Mouse (Mus musculus) kidney, postnatal 36 days (tissue): ENCODE results near the gene Dnmt3b.
A peak's percentile ranks its signal among the peaks of the same experiment; 100 is the strongest.

ENCODE experiments used
- DNase-seq, 2 experiments: peaks; one replicate each; pipeline ENCODE4 v3.0.0; 2021 to 2022; ENCODE audit warnings: mixed read lengths in 2 of 2

Gene Dnmt3b

DNA sequence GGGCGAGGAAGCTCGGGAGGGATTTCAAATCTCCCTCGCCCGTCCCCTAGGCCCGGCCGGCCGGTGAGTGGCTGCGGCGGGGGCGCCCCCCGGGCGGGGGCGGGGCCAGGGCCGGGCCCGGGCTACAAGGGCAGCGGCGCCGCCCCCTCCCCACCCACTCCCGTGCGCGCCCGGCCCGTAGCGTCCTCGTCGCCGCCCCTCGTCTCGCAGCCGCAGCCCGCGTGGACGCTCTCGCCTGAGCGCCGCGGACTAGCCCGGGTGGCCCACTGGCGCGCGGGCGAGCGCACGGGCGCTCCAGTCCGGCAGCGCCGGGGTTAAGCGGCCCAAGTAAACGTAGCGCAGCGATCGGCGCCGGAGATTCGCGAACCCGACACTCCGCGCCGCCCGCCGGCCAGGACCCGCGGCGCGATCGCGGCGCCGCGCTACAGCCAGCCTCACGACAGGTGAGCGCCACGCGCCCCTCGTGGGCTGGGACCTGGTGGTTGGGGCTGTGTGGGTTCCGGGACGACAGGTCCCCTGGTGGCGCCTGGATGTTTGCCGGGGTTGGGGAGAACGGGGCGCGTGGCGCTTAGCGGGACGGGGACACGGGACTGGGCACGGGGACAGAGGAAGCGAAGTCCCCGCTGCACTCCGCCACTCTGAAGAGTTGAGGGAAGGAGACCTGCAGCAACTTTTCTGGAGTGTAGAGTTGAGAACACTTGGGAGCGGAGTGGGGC is at the start of gene Dnmt3b:
Gene Dnmt3b (plus strand): TSS at position 153 of the 716 bp plus-strand sequence.
- DNase-seq, result peak; percentile 60 to 84

DNA sequence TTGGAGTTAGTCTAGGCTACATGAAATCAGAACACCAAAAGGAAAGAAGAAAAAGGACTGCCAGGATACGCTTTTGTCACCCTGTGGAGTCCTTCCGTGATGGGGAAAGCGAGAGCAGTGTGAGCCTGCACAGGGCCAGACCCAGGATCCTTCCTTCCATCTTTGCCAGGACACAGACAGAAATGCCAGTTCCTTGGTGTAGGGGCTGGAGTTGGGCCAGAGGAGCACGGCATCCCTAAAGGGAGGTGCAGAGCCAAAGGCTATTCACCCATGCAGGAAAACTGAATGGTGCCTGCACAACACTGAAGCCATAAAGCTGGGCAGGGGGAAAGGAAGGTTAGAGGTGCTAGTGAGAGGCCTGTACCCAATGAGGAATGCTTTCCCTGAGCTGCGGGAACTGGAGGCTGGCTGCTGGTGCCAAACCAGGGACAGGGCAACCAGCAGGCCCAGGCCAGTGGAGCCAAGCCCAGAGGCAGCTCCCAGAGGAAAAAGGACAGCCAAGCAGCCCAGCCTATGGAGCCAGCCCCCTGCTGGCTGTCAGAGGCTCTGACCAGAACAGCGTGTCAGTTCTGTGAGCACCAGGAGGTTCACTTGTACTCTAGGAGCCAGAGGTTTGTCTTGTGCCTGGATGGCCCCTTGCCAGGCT is 49.1 kb upstream of the Dnmt3b start:
- DNase-seq, result peak; percentile 89

- DNase-seq, result peak; percentile 74 to 75
These were observed 48.3 kb upstream of the Dnmt3b start for GRCm38 (mm10) chr2:153600667-153601648.

- DNase-seq, result no peak
These were observed 45.5 kb upstream of the Dnmt3b start for GRCm38 (mm10) chr2:153603724-153604123.

GRCm38 (mm10) chr2:153606421-153606820 is 42.8 kb upstream of the Dnmt3b start:
- DNase-seq, result peak; percentile 43 to 82

- DNase-seq, result peak; percentile 76 to 85
These were observed 41.3 kb upstream of the Dnmt3b start for GRCm38 (mm10) chr2:153607870-153608515.

GRCm38 (mm10) chr2:153609058-153609457 is 40.2 kb upstream of the Dnmt3b start:
- DNase-seq, result peak; percentile 56 to 68

GRCm38 (mm10) chr2:153609548-153609947 is 39.7 kb upstream of the Dnmt3b start:
- DNase-seq, result peak; percentile 94 to 96

GRCm38 (mm10) chr2:153610426-153611240 is 38.6 kb upstream of the Dnmt3b start:
- peak in 1 of 2 experiments; percentile 32 for DNase-seq

DNA sequence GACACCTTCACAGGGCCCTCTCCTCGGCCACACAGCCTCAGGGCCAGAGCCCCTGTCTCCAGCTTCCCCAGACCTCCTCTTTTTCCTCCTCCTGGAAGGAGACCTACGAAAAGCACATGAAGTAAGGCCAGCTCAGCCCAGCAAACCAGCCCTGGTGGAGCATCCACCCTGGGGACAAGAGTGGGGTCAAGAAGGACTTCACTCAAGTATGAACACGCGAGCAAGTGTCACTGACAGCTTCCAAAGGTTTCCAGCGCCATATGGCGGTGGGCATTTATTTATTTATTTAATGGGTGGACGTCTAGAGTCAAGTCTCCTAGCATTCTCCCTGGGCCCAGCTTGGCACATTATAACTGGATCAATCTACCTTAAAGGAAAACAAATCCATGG is 38.0 kb upstream of the Dnmt3b start:
- DNase-seq, result no peak

- no peak for DNase-seq
These were observed 37.5 kb upstream of the Dnmt3b start for GRCm38 (mm10) chr2:153611743-153612142.

DNA sequence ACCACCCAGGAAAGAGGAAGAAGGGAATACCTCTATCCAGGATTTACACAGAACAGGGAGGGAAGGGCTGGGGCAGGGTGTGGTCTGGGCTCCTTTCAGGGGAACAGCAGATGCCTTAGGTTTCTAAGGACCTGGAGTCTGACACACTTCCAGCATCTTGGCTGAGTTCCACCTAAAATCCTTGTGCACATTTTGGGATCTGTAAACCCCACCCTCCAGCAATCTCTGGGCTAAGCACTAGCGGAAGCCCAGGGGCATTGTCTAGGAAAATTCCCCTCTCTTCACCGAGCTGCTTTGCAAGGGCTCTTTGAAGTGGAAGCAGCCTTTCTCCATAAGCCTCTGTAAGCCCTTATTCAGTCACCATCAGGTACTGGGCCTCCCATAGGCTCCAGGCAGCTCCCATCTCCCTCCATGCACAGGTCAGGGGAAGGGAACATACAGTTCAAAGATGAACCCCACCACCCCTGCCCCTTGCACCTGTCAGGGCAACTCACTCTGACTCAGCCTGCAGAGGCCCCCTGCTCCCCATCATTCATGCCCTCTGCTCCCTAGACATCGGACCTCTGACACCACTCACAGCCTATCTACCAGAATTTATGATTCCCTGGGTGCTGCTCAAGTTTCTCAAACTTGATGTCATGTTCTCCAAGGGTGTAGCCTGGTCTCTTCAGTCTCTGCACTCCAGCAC is 36.5 kb upstream of the Dnmt3b start:
- DNase-seq, result peak; percentile 25 to 45

DNA sequence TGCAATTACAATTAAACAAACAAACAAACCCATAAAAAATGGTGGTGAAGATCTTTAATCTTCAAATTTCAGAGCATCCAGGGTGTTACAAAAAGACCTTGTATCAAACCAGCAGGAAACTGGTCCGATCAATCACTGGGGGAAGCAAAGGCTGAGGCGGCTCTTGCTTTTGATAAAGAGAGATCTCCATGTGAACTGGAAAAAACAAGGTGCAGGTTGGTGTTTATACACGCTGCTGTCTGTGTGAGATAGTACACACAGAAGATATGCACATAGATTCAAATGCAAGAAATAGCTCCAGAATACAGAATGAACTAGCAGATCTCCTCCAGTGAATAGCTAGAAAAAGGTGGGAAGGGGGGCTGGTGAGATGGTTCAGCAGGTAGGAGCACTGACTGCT is 32.4 kb upstream of the Dnmt3b start:
- DNase-seq, result no peak

DNA sequence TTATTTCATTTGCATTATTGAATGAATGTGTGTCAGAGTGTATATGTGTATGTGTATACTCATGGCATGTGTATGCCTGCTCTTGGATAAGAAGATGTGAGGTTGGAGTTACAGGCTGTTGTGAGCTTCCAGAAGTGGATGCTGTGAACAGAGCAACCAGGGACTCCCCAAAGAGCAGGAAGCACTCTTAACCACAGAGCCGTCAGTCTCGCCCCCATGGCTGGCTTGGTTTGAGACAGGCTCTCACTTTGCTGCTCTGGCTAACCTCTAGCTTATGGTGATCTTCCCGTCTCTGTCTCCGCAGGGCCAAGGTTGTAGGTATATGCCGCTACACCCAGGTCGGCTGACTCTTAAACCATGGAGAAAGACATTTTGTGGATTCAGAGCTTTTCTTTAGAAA is 30.8 kb upstream of the Dnmt3b start:
- no peak for DNase-seq

DNA sequence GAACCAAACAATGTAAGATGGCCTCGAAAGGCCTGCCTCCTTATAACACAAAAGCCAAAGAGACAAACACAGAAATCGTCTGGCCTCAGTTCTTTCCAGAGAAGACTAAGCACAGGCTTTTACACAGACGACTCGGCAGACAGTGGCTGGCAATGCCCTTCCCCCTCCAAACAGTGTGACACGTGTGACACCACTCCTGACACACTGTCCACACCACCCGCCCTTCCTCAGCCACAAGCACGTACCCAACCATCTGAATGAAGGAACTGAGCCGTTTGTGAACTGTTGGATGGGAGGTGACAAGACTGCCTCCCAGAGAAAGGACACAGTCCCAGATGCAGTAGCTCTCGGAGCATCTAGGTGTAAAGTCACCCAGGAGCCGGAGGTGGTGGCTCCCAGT is 30.4 kb upstream of the Dnmt3b start:
- DNase-seq, result no peak

- no peak for DNase-seq
These were observed 26.8 kb upstream of the Dnmt3b start for GRCm38 (mm10) chr2:153622449-153622848.

- DNase-seq, result no peak
These were observed 18.3 kb upstream of the Dnmt3b start for GRCm38 (mm10) chr2:153630950-153631349.

DNA sequence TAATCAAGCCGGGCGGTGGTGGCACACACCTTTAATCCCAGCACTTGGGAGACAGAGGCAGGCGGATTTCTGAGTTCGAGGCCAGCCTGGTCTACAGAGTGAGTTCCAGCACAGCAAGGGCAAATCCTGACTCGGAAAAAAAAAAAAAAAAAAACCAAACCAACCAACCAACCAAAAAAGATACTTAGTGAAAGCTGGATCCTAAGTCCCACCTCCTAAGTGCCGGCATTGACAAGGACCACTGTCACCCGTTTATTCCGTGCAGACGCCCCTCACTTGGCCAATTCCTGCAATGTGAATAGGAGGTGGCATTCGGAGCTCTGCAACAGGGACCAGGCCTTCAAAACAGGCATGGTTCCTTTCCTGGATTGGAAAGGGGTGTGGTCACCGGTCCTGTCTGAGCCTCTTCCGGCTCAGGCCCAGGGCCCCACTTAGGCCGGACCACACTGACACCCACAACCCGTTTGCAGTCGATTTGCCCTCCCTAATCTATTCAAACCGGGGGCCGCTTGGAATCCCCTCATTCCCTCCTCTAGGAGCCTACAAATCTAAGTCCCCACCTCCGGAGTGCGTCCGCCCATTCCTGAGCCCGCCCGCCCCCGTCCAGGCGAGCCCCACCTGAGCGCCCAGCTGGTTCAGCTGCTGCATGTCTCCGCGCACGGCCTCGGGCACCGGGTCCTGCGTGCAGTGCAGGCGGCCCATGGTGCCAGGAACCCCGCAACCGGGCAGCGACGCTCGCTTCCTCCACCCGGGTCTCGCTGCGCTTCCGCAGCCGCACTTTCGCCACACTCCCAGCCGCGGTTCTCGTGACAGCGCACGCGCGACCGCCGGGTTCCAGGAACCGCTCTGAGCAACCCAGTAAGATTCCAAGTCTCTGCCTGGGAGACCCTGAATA is 17.0 kb upstream of the Dnmt3b start, which contains the start of gene Commd7:
Gene Commd7 (minus strand): TSS at position 806 of the 895 bp plus-strand sequence.
- DNase-seq, result peak; percentile 87 to 95

GRCm38 (mm10) chr2:153632871-153633226 is 16.4 kb upstream of the Dnmt3b start:
- no peak for DNase-seq

DNA sequence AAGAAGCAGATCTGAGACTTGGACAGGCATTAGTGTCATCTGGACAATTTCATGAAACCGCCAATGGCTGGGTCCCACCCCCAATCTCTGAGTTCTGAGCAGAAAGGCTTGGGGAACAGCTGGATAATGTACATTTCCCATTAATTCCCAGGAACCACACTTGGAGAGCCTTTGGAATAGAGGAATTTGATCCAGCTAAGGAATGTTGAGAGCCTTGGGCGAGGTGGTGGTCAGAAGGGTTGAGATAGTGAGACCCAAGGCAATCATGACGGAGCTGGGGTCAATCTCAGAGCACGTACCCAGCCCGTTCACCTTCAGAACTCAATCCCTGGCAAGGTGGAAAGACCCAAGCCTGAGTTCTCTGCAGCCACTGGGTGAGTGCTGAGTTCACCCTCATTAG is 16.0 kb upstream of the Dnmt3b start:
- DNase-seq, result no peak
